Mouse (Mus musculus) hindbrain, embryonic 15.5 days (tissue): ENCODE results near the gene Col11a1. TPM values are rescaled to one million over a fixed set of nuclear protein-coding genes. Genes with fewer than 3 reads are reported as not detected.

Experiments used
- ATAC-seq: fragments of 200-750 bp; cut with Nextera tagmentation; 2 replicates; pipeline ENCODE4 v1.8.0; 2017; ENCODE audit warnings: low read depth, moderate number of reproducible peaks, moderate TSS enrichment; ENCODE audit not compliant: low FRiP score
- H3K27ac ChIP-seq: fragments of 300-500 bp; sonication (generic); replicated peaks from 2 replicates; pipeline ENCODE4 v1.5.1; 2015; ENCODE audit warnings: mild to moderate bottlenecking, inconsistent platforms
- H3K27me3 ChIP-seq: fragments of 300-500 bp; sonication (generic); 2 replicates; pipeline ENCODE4 v1.6.1; 2015; ENCODE audit warnings: control low read depth, inconsistent platforms
- H3K36me3 ChIP-seq: fragments of 300-500 bp; sonication (generic); 2 replicates; pipeline ENCODE4 v1.6.1; 2015; ENCODE audit warnings: control low read depth, inconsistent platforms
- H3K4me1 ChIP-seq: fragments of 300-500 bp; sonication (generic); replicated peaks from 2 replicates; pipeline ENCODE4 v1.6.1; 2015; ENCODE audit warnings: control low read depth, inconsistent platforms
- H3K4me2 ChIP-seq: fragments of 300-500 bp; sonication (generic); 2 replicates; pipeline ENCODE4 v1.6.1; 2015; ENCODE audit warnings: moderate library complexity, mild to moderate bottlenecking, inconsistent platforms
- H3K4me3 ChIP-seq: fragments of 300-500 bp; sonication (generic); 2 replicates; pipeline ENCODE4 v1.5.1; 2015; ENCODE audit warnings: mild to moderate bottlenecking, inconsistent platforms
- H3K9ac ChIP-seq: fragments of 300-500 bp; sonication (generic); 2 replicates; pipeline ENCODE4 v1.6.1; 2015; ENCODE audit warnings: inconsistent platforms
- H3K9me3 ChIP-seq: fragments of 300-500 bp; sonication (generic); 2 replicates; pipeline ENCODE4 v1.6.1; 2016; ENCODE audit warnings: control low read depth, inconsistent platforms
- WGBS: fragments of 180-500 bp; shearing (Covaris S2); methylation state at CpG from one replicate; pipeline ENCODE4 v1.1.7; 2015; 5-methylcytosine and 5-hydroxymethylcytosine counted together
- polyA plus RNA-seq: library from polyadenylated mRNA; unstranded; fragments of >200 nt; fragmentation: Nextera tagmentation; extraction: Ambion mirVana; gene quantifications from 2 replicates; pipeline ENCODE4 v1.2.1, GENCODE M21; 2015

The Col11a1 gene
- polyA plus RNA-seq, result 13.7 and 15.2 TPM in 2 replicates

DNA sequence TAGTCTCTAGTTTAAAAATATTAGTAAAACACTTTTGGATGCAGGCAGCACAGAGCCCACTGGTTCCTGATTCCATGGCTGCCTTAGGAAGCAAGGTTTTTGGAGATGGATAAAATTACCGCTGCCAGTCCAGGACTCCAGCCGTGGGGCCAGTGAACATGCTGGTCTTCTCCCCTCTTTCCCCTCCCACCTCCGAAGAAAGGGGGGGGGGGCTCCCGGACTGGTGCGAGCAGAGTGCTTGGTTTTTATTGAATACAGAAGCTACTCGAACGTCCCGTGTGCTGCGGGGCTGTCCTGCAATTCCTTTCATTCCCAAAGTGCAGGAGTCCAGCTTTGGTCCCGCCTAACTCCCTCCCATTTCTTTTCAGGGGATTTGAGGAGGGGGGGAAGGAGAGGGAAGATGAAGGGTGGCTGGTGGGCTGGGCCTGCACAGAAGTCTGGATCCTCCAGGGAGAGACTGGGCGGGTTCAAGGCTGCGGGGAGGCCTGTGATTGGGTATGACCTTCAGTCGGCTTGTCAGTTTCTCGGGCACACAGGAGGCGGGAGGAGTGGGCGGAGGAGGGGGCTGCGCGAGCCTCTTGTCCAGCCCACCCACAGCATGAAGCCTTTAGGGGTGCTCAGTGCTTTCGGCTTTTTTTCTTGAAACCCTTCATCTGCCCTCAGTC is at the start of gene Col11a1:
Gene Col11a1, plus strand, starts transcription at position 570 of the 665 bp plus-strand sequence.
- Histone ChIP-seq H3K9ac (peak within 1 kb of the TSS; percentile 54), H3K4me3 (peak within 1 kb of the TSS; percentile 60), H3K4me1 (peaks cover 21% of the 10 kb centered on the region), H3K27me3 (no peaks in the 10 kb centered on the region), H3K9me3 (no peaks in the 10 kb centered on the region), H3K27ac (peak within 1 kb of the TSS; percentile 52; the same call in 1 of the 2 replicates), H3K4me2 (peak within 1 kb of the TSS; percentile 98), H3K36me3 (no peaks in the 10 kb centered on the region)
- peak; percentile 99 for ATAC-seq
- under 1% methylated on average over 19 of the region's 19 CpGs for WGBS

DNA sequence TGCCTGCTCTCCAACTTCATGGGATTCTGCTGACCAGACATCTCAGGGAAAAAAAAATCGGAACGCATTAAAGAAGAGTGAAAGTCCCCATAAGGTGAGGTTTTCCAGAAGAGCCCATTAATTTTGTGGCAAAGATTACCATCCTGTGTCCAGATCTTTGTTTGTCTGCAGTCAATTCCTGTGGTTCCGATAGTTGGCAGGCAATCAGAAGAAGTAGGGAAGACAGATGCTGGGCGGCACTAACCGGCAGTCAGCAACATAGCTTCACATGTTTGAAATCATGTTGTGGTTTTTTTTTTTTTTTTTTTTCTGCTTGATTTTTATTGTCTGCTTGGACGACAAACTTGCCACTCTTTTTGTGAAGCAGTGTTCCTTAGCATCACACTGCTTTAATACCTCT is 39.4 kb upstream of the Col11a1 start:
- ATAC-seq, result no peak
- no peak overlapping the region for H3K9ac ChIP-seq
- H3K9me3 ChIP-seq, result no peaks in the 10 kb centered on the region
- no peak overlapping the region for H3K4me2 ChIP-seq
- H3K36me3 ChIP-seq, result no peaks in the 10 kb centered on the region
- no peak overlapping the region for H3K4me3 ChIP-seq
- H3K4me1 ChIP-seq, result no peaks in the 10 kb centered on the region
- no peaks in the 10 kb centered on the region for H3K27me3 ChIP-seq
- H3K27ac ChIP-seq, result no peak overlapping the region
- 80% methylated on average over 6 of the region's 6 CpGs for WGBS

DNA sequence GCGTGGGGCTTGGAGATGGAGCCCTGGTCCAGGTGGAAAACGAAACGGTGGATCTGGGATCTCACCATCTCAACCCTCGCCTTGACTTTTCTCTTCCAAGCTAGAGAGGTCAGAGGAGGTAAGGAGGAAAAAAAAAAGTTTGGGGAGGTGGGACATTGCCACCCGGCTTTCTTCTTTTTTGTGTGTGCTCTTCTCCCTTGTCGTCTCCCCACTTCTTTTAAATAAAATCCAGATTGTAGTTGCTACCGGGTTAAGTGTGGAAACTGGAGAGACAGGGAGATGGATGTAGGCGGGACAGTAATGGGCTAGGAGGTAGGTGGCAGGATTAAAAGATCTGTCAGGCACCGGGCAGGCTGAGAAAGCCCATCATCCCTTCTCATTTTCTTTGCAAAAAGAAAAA is 546 bp downstream of the Col11a1 start:
- peak overlapping the region; percentile 60 for H3K4me3 ChIP-seq
- no peak for ATAC-seq

DNA sequence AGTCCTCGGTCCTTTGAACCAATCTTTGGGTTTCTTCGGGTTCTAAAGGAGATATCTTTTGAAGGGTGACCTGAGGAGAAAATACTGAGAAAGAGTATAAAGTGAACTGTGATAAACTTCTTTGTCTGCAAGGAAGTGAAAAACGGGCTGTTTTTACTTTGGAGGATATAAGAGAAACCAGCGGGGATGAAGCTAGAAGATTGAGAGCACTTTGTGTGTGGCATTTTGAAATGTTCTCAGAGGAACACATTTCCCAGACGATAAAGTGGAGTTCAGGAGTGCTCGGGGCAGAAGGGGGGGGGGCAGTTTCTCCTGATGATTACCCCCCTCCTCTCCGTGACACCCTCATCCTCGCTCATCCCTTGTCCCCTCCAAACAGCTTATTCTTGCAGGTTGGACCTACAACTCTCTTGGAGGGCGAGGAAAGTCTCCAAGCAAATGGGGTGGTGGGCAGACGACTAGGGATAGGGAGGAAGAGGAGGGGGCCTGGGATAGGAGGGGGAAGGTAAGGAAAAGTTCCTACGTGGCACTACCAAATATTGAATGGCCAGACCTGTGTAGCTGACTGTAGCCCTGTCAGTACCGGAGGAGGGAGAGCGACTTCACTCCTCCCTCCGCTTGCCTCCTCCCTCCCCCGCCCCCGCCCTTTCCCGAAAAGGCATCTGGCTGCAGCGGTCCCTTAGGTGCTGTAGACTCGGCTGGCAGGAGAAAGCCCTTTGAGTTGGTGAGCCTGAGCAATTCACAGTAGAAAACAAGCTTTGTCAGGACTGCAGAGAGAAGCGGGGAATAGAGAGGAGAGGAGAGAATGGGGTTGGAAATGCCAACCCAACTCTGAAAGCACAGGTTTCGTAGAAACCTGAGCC is 1.2 kb downstream of the Col11a1 start:
- peak overlapping the region; percentile 63 for H3K27ac ChIP-seq
- under 1% methylated on average over 21 of the region's 21 CpGs for WGBS

More for the DNA sequence above, 546 bp downstream of the Col11a1 start:
- peaks cover 21% of the 10 kb centered on the region for H3K4me1 ChIP-seq
- H3K4me2 ChIP-seq, result peak overlapping the region; percentile 98
- no peaks in the 10 kb centered on the region for H3K27me3 ChIP-seq
- no peaks in the 10 kb centered on the region for H3K9me3 ChIP-seq
- H3K36me3 ChIP-seq, result no peaks in the 10 kb centered on the region
- WGBS, result under 1% methylated on average over 9 of the region's 9 CpGs
- no peak overlapping the region for H3K27ac ChIP-seq
- peak overlapping the region; percentile 54 for H3K9ac ChIP-seq

DNA sequence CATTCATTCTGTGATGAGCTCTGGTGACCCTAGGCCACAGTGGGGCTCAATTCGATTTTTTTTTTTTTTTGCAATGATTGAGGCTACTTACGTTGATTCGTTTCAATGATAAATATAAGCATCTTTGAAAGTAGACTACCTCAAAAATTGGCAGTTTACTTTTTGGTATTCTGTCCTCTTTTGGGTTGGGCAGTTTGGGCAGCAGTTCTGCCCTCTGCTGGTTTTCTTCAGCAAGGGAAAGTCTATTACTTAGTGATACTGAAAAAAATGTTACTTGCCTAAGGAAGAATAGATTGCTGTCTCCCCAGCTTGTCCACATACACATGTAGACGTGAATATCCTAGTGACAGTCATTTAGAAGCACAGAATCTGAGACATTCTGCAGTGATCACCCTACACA is 2.0 kb downstream of the Col11a1 start:
- H3K4me2 ChIP-seq, result peak overlapping the region; percentile 98
- no peaks in the 10 kb centered on the region for H3K9me3 ChIP-seq
- H3K36me3 ChIP-seq, result no peaks in the 10 kb centered on the region
- WGBS, result 9% methylated on average over 4 of the region's 4 CpGs
- peak overlapping the region; percentile 63 for H3K27ac ChIP-seq
- H3K4me3 ChIP-seq, result peak overlapping the region; percentile 60
- peak overlapping the region; percentile 54 for H3K9ac ChIP-seq
- H3K27me3 ChIP-seq, result no peaks in the 10 kb centered on the region
- H3K4me1 ChIP-seq, result peaks cover 21% of the 10 kb centered on the region
- 0 out of 2 replicates have a peak, but pooled peaks have one; percentile 5 for ATAC-seq

More for the DNA sequence above, 1.2 kb downstream of the Col11a1 start:
- Histone ChIP-seq H3K9me3 (no peaks in the 10 kb centered on the region), H3K4me2 (peak overlapping the region; percentile 98), H3K27me3 (no peaks in the 10 kb centered on the region), H3K4me1 (peaks cover 21% of the 10 kb centered on the region), H3K36me3 (no peaks in the 10 kb centered on the region), H3K9ac (peak overlapping the region; percentile 54), H3K4me3 (peak overlapping the region; percentile 60)
- peak; percentile 62 for ATAC-seq

DNA sequence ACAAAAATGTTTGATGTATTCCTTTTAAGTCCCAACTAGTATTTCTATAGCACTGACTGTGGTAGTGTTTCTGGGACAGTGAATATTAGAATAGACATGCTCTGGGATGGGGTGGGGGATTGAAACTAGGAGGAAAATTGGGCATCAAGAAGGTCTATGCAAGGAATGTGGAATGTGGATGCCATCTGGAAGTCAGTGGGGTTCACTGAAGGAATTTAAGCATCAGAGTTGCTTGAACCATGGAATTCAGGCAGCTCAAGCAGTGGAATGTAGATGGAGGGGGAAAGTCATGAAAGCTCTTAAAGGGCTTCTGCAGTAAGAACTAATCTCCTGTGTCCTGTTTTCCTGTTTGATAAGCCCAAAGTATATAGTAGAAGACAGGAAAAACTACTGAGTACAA is 22.1 kb downstream of the Col11a1 start:
- Histone ChIP-seq H3K9me3 (no peaks in the 10 kb centered on the region), H3K9ac (no peak overlapping the region), H3K36me3 (no peaks in the 10 kb centered on the region), H3K4me3 (no peak overlapping the region), H3K27ac (no peak overlapping the region), H3K4me1 (no peaks in the 10 kb centered on the region), H3K27me3 (no peaks in the 10 kb centered on the region), H3K4me2 (no peak overlapping the region)
- no peak for ATAC-seq

DNA sequence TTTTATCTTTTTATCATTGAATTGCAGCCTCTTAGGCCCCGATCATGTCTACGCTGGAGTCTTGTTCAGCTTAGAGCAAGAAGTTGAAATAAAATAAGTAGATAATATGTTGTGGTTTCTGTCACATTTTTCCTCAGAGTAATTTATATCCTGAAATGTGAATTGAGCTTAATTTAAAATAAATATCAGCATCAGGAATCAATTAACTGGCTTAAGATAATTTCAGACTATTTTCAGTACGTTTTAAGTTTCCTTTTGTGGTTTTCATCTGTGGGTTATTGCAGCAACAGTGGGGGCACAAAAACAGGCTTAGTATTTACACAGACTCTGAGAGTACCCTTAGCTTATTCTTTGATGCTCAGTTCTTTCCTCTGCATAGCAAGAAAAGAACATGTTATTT is 23.2 kb downstream of the Col11a1 start:
- ATAC-seq, result no peak
- Histone ChIP-seq H3K27ac (no peak overlapping the region), H3K36me3 (no peaks in the 10 kb centered on the region), H3K27me3 (no peaks in the 10 kb centered on the region), H3K4me3 (no peak overlapping the region), H3K4me1 (no peaks in the 10 kb centered on the region), H3K4me2 (no peak overlapping the region), H3K9me3 (no peaks in the 10 kb centered on the region), H3K9ac (no peak overlapping the region)
- 87% methylated on average over 3 of the region's 3 CpGs for WGBS

DNA sequence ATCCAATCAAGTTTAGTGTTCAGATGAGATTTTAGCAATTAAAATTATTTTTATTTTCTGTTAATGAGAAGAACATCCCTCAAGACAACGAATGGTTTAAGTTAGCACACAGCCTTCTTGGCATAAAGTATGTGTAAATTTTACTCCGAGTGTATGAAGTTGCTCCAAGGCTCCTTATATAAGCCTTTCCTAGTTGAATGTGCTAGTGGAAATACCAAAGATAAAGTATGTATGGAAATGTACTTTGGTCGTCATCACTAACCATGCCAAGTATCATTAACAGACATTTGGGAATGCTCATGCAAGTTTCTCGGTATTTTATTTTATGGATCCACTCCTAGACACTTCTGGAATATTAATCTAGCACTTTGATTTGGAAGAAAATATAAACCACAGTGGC is 34.8 kb downstream of the Col11a1 start:
- ATAC-seq, result no peak
- H3K4me3 ChIP-seq, result no peak overlapping the region
- H3K9ac ChIP-seq, result no peak overlapping the region
- WGBS, result 84% methylated on average over 4 of the region's 4 CpGs
- H3K27ac ChIP-seq, result no peak overlapping the region
- no peaks in the 10 kb centered on the region for H3K36me3 ChIP-seq
- no peak overlapping the region for H3K4me2 ChIP-seq
- H3K4me1 ChIP-seq, result no peaks in the 10 kb centered on the region
- no peaks in the 10 kb centered on the region for H3K27me3 ChIP-seq
- no peaks in the 10 kb centered on the region for H3K9me3 ChIP-seq

DNA sequence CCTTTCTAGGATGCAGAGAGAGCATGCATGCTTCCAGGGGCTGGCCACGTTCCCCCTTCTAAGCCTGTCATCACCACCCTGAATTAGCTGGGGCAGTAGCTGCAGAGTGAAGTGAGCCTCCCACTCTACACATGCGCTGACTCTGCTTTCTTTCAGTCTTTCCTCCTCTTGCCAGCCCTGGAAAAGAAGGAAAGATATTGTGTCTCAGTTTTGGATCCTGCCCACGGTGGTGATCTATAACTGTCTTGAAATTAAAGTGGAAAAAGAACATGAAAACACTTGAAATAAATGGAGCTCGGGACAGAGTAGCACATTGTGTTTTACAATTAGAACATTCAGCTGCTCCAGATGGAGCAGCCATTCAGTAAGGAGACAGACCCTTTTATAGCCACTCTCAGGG is 35.2 kb downstream of the Col11a1 start:
- Histone ChIP-seq H3K4me2 (peak overlapping the region; percentile 18; the same call in 1 of the 2 replicates), H3K9me3 (no peaks in the 10 kb centered on the region), H3K4me1 (no peaks in the 10 kb centered on the region), H3K4me3 (no peak overlapping the region), H3K27ac (no peak overlapping the region), H3K9ac (no peak overlapping the region), H3K27me3 (no peaks in the 10 kb centered on the region), H3K36me3 (no peaks in the 10 kb centered on the region)
- peak; percentile 63; the same call in 1 of the 2 replicates for ATAC-seq
- WGBS, result 42% methylated on average over 4 of the region's 4 CpGs

DNA sequence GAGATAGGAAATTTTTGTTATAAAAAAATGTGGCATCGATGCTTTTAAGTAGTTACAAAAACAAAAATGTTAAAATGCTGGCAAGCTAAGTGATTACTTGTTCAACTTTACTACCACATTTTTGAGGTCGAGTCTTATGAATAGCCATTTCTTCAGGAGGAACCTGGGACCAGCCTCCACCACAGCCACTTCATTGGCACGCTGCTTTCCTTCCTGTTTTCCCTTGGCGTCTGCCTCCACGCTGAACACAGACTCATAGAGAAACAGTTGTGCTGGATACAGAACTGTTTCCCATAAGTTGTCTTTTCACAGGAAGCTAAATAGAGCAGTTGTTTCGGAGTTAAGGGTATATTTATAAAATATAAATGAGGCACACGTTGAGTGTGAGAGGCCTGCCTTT is 69.0 kb downstream of the Col11a1 start:
- Histone ChIP-seq H3K4me1 (no peaks in the 10 kb centered on the region), H3K4me3 (no peak overlapping the region), H3K9ac (no peak overlapping the region), H3K4me2 (no peak overlapping the region), H3K9me3 (no peaks in the 10 kb centered on the region), H3K27me3 (no peaks in the 10 kb centered on the region), H3K27ac (no peak overlapping the region), H3K36me3 (0 out of 2 replicates have a peak, but pooled peaks cover 4% of the 10 kb centered on the region)
- no peak for ATAC-seq
- WGBS, result 76% methylated on average over 7 of the region's 7 CpGs

DNA sequence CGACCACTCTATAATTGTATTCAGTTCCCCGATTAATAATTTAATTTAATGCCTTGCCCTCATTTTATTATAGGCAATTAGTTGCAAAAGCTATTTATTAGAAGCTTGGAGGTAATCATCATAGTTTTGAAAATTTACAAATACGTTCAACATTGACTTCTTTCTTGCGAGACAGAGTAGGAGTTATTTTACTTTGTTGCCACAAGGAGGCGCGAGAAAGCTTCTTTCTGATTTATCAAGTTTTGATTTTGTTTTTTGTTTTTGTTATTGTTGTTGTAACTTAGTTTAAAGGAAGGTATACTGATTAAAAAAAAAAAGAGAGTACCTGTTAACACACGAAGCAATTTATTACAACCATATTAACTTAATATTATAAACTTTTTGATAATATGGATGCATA is 76.8 kb downstream of the Col11a1 start:
- 27% methylated on average over 7 of the region's 7 CpGs for WGBS
- H3K4me3 ChIP-seq, result no peak overlapping the region
- H3K9me3 ChIP-seq, result no peaks in the 10 kb centered on the region
- no peak overlapping the region for H3K27ac ChIP-seq
- no peak overlapping the region for H3K4me2 ChIP-seq
- no peaks in the 10 kb centered on the region for H3K27me3 ChIP-seq
- ATAC-seq, result no peak
- 0 out of 2 replicates have a peak, but pooled peaks cover 4% of the 10 kb centered on the region for H3K36me3 ChIP-seq
- H3K4me1 ChIP-seq, result no peaks in the 10 kb centered on the region
- H3K9ac ChIP-seq, result no peak overlapping the region

DNA sequence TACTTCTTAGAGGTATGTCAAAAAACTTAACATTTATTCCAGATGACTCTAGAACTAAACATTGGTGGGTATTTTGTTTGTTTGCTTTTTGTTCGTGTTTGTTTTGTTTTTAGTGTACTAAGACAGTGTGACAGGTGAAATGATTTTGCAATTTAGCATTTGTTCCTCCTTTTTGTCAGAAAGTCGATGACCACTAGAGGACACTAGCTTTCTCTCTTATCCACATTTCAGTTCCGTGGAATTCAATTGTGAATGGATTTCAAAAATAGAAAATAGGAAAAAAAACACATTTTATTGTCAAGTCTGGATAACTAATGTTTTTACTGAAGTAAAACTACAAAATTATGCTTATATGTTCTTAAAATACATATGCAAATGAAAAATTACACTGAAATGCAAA is 116.8 kb downstream of the Col11a1 start:
- Histone ChIP-seq H3K4me3 (no peak overlapping the region), H3K9ac (no peak overlapping the region), H3K4me1 (no peaks in the 10 kb centered on the region), H3K27me3 (no peaks in the 10 kb centered on the region), H3K4me2 (no peak overlapping the region), H3K27ac (no peak overlapping the region), H3K9me3 (no peaks in the 10 kb centered on the region), H3K36me3 (no peaks in the 10 kb centered on the region)
- no peak for ATAC-seq
- WGBS, result 31% methylated on average over 3 of the region's 3 CpGs
